Mouse (Mus musculus): ENCODE measurements around the gene Rhbdf2.

- TF ChIP-seq CTCF (conservative IDR thresholded peaks at IDR 0.05; ENCODE audit: low read length), result no peak
- TF ChIP-seq NANOG (IDR thresholded peaks at IDR 0.05; ENCODE audit: borderline replicate concordance, low read length), result no peak
- no peak for TF ChIP-seq POU5F1 (IDR thresholded peaks at IDR 0.05; ENCODE audit: borderline replicate concordance, low read length)
Measured at GRCm38 (mm10) chr11:116646771-116647170, 20.0 kb upstream of the Rhbdf2 start.
